Mouse (Mus musculus): ENCODE measurements around the gene Lrsam1. TPM values are rescaled to one million over a fixed set of nuclear protein-coding genes. Genes with fewer than 3 reads are reported as not detected.
A peak's percentile ranks its signal among the peaks of the same experiment; 100 is the strongest.

Gene Lrsam1
- polyA plus RNA-seq, 1 experiment from 2014 or later, result 10.7 TPM

DNA sequence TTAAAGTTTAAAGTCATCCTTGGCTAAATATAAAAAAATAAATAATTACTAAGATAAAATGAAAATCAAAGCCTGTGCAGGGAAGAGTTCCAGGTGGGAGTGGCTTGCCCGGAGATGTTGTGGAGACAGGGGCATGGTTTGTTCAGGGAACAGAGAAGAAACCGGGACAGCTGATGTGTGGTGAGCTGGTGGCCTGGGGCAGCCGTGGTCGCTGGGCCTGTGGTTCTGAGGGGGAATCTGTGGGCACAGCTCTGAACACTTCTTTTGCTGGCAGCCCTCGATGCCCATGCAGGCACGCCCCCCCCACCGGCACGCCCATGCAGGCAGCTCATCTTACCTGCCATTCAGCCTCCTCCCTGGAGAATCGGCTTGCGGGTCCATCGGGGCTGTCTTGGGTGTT, 14.0 kb downstream of the Lrsam1 start:
- WGBS, result 89% methylated on average over 11 of the region's 11 CpGs
- Histone ChIP-seq H3K36me3 (ENCODE audit: control insufficient read depth, insufficient read depth, low read length) (no peaks in the 10 kb centered on the region; the same call in 1 of the 2 replicates), H3K4me1 (replicated peaks; ENCODE audit: control insufficient read depth, insufficient read depth, low read length) (no peaks in the 10 kb centered on the region), H3K4me3 (ENCODE audit: low read depth, low read length) (no peak overlapping the region), H3K27me3 (ENCODE audit: control insufficient read depth, insufficient read depth, low read length) (no peaks in the 10 kb centered on the region), H3K4me2 (ENCODE audit: low read depth, low read length, severe bottlenecking) (no peak overlapping the region), H3K27ac (ENCODE audit: low read depth, low read length) (no peak overlapping the region), H3K9ac (ENCODE audit: low read length) (no peak overlapping the region), H3K9me3 (ENCODE audit: control insufficient read depth, low read length) (no peaks in the 10 kb centered on the region)
- ATAC-seq (replicated peaks; ENCODE audit: low FRiP score) (no peak), DNase-seq (ENCODE audit: low spot score) (no peak)

DNA sequence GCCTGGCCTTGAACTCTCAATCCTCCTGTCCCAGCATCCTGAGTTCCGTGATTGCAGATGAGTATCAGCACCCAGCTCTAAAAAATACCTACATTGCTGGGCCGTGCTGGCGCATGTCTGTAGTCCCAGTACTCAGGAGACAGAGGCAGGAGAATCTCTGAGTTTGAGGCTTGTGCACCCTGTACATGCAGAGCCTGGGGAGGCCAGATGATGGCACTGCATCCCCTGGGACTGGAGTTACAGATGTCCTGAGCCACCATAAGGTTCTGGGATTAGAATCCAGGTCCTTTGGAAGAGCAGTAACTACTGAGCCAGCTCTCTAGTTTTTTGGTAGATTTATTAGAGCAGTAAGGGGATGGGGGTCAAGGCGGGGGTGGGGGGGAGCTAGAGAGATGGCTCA, 20.9 kb downstream of the Lrsam1 start:
- WGBS, result 95% methylated on average over 4 of the region's 4 CpGs
- ATAC-seq (replicated peaks; ENCODE audit: low FRiP score) (no peak), DNase-seq (ENCODE audit: low spot score) (no peak)
- Histone ChIP-seq H3K9ac (ENCODE audit: low read length) (no peak overlapping the region), H3K4me3 (ENCODE audit: low read depth, low read length) (no peak overlapping the region), H3K36me3 (ENCODE audit: control insufficient read depth, insufficient read depth, low read length) (no peaks in the 10 kb centered on the region; the same call in 1 of the 2 replicates), H3K9me3 (ENCODE audit: control insufficient read depth, low read length) (no peaks in the 10 kb centered on the region), H3K27me3 (ENCODE audit: control insufficient read depth, insufficient read depth, low read length) (no peaks in the 10 kb centered on the region), H3K4me1 (replicated peaks; ENCODE audit: control insufficient read depth, insufficient read depth, low read length) (no peaks in the 10 kb centered on the region), H3K4me2 (ENCODE audit: low read depth, low read length, severe bottlenecking) (no peak overlapping the region), H3K27ac (ENCODE audit: low read depth, low read length) (no peak overlapping the region)

DNA sequence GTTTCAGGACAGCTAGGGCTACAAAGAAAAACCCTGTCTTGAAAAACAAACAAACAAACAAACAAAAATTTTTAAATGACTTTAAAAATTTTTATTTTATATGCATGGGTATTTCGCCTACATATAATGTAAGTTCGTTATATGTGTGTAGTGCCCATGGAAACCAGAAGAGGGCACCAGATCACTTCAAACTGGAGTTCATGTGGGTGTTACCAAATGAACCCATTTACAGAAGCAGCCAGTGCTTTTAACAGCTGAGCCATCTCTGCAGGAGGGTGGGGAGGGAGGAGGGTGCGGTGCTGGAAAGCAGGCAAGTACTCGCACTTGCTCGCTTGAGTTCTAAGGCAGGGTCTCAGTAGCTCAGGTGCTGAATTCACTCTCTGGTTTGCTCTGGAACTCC, 22.0 kb downstream of the Lrsam1 start:
- H3K27ac ChIP-seq (ENCODE audit: low read depth, low read length), result no peak overlapping the region
- no peak overlapping the region for H3K9ac ChIP-seq (ENCODE audit: low read length)
- H3K4me1 ChIP-seq (replicated peaks; ENCODE audit: control insufficient read depth, insufficient read depth, low read length), result no peaks in the 10 kb centered on the region
- H3K27me3 ChIP-seq (ENCODE audit: control insufficient read depth, insufficient read depth, low read length), result no peaks in the 10 kb centered on the region
- ATAC-seq (replicated peaks; ENCODE audit: low FRiP score) (no peak), DNase-seq (ENCODE audit: low spot score) (no peak)
- H3K9me3 ChIP-seq (ENCODE audit: control insufficient read depth, low read length), result no peaks in the 10 kb centered on the region
- no peak overlapping the region for H3K4me2 ChIP-seq (ENCODE audit: low read depth, low read length, severe bottlenecking)
- 64% methylated on average over 5 of the region's 5 CpGs for WGBS
- H3K4me3 ChIP-seq (ENCODE audit: low read depth, low read length), result no peak overlapping the region
- no peaks in the 10 kb centered on the region; the same call in 1 of the 2 replicates for H3K36me3 ChIP-seq (ENCODE audit: control insufficient read depth, insufficient read depth, low read length)

DNA sequence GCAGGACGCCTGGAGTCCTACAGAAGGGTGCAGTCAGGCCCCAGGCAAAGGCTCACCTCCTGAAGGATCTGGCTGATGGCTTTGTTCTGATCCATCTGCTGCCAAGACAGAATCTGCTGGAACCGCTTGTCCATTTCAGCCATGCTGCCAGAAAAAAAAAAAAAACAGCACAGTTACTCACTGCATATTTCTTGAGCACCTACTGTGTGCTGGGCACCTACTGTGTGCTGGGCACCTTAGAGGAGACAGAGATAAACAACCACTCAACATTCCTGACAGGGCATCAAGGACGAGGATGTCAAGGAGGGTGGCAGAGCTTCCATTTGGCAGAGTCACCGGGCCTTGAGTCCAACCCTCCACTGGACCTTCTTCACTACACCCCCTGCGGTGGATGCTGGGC, 22.7 kb downstream of the Lrsam1 start:
- Histone ChIP-seq H3K36me3 (ENCODE audit: control insufficient read depth, insufficient read depth, low read length) (no peaks in the 10 kb centered on the region; the same call in 1 of the 2 replicates), H3K4me1 (replicated peaks; ENCODE audit: control insufficient read depth, insufficient read depth, low read length) (no peaks in the 10 kb centered on the region), H3K27ac (ENCODE audit: low read depth, low read length) (no peak overlapping the region), H3K9me3 (ENCODE audit: control insufficient read depth, low read length) (no peaks in the 10 kb centered on the region), H3K9ac (ENCODE audit: low read length) (no peak overlapping the region), H3K4me2 (ENCODE audit: low read depth, low read length, severe bottlenecking) (no peak overlapping the region), H3K4me3 (ENCODE audit: low read depth, low read length) (no peak overlapping the region), H3K27me3 (ENCODE audit: control insufficient read depth, insufficient read depth, low read length) (no peaks in the 10 kb centered on the region)
- ATAC-seq (replicated peaks; ENCODE audit: low FRiP score), result no peak
- DNase-seq (ENCODE audit: low spot score), result no peak
- WGBS, result 91% methylated on average over 5 of the region's 5 CpGs

DNA sequence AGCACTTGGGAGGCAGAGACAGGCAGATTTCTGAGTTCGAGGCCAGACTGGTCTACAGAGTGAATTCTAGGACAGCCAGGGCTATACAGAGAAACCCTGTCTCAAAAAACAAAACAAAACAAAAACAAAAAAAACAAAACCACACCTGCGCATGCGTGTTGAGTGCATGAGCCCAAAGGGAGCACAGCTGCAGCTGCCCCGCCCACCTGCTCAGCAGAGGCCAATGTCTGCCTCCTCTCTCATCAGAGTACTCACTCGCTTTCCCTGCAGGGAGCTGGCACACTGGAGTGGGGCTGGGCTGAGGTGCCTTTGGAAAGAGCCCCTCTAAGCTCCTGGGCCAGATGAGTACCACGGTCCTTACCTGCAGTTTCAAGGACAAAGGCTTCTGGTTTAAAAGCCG, 29.7 kb downstream of the Lrsam1 start:
- DNase-seq (ENCODE audit: low spot score) (no peak), ATAC-seq (replicated peaks; ENCODE audit: low FRiP score) (no peak)
- H3K27ac ChIP-seq (ENCODE audit: low read depth, low read length), result no peak overlapping the region
- H3K9me3 ChIP-seq (ENCODE audit: control insufficient read depth, low read length), result no peaks in the 10 kb centered on the region
- no peaks in the 10 kb centered on the region; the same call in 1 of the 2 replicates for H3K4me1 ChIP-seq (replicated peaks; ENCODE audit: control insufficient read depth, insufficient read depth, low read length)
- H3K9ac ChIP-seq (ENCODE audit: low read length), result no peak overlapping the region
- no peaks in the 10 kb centered on the region for H3K36me3 ChIP-seq (ENCODE audit: control insufficient read depth, insufficient read depth, low read length)
- H3K27me3 ChIP-seq (ENCODE audit: control insufficient read depth, insufficient read depth, low read length), result no peaks in the 10 kb centered on the region
- H3K4me2 ChIP-seq (ENCODE audit: low read depth, low read length, severe bottlenecking), result no peak overlapping the region
- no peak overlapping the region for H3K4me3 ChIP-seq (ENCODE audit: low read depth, low read length)
- WGBS, result 77% methylated on average over 7 of the region's 7 CpGs

DNA sequence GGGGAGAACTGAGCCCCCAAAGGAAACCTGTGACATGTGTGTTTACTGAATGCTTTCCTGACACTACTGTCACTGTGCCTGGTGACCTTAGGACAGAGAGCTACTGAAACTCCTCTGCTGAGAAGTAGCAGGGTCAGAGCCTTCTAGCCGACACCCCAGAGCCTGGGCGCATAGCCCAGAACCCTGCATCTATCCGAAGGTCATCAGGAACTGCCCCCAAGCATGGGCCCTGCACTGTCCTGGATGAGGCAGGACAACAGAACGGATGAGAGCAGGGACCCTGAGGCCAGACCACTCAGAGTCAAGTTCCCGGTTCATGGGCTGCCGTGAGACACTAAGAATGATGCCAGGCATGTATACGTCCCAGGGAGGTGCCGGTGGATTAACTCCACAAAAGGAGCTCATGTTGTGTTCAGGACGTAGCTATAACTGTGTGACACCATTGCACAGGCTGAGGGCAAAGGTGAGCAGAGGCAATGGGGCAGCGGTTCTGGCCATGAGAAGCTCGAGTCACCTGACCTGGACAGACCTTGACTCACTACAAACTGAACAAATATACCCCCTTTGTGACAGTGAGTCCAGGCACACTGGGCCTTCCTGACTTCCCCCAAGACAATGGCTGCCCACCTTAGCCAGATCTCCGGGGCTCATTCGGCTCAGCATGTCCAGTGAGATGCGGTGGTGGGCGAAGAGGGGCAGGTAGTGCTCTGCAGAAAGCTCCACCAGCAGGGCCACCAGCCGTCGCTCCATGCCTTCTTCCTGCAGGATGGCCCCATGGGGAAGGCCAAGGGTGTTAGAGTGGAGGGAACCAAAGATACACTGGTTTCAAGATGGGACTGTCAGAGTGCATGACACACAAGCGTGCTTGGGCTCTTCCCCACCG, 32.2 kb downstream of the Lrsam1 start:
- Histone ChIP-seq H3K9me3 (ENCODE audit: control insufficient read depth, low read length) (no peaks in the 10 kb centered on the region), H3K9ac (ENCODE audit: low read length) (no peak overlapping the region), H3K27ac (ENCODE audit: low read depth, low read length) (no peak overlapping the region), H3K4me1 (replicated peaks; ENCODE audit: control insufficient read depth, insufficient read depth, low read length) (no peaks in the 10 kb centered on the region; the same call in 1 of the 2 replicates), H3K4me3 (ENCODE audit: low read depth, low read length) (no peak overlapping the region), H3K36me3 (ENCODE audit: control insufficient read depth, insufficient read depth, low read length) (no peaks in the 10 kb centered on the region), H3K4me2 (ENCODE audit: low read depth, low read length, severe bottlenecking) (no peak overlapping the region), H3K27me3 (ENCODE audit: control insufficient read depth, insufficient read depth, low read length) (no peaks in the 10 kb centered on the region)
- ATAC-seq (replicated peaks; ENCODE audit: low FRiP score) (no peak), DNase-seq (ENCODE audit: low spot score) (no peak)
- WGBS, result 86% methylated on average over 19 of the region's 19 CpGs

DNA sequence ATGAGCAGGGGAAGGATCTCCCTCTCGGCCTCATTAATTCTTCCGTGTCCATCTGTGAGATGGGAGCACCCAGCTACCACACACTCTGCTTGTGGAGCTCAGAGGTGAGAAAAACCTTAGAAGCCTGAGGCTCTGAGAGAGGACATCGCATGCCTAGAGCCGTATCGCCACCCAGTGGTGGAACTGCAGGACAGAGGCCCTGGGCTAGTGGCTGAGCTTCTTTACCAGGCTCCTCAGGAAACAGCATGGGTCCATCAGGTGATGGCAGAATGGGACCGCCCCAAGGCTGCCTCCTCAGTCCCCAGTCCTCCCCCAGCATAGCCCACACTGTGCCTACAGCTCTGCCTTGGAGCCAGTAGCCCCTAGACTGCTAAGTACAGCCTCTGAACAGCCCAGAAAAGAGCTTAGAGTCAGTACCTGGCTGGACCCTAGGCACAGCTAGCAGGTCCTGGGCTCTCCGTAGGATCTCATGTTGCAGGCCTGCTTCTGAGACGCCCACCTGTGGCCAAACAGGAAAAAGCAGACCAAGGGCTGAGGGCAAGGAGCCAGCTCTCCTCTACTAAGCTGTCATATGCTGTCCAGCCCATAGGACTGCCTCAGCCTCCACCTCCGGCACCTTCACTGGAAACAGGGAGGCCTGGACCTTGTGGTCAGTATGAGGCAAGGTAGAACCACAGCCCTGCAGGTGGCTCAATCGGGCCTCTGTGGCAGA, 33.0 kb downstream of the Lrsam1 start:
- WGBS, result 29% methylated on average over 10 of the region's 10 CpGs
- no peak overlapping the region for H3K27ac ChIP-seq (ENCODE audit: low read depth, low read length)
- peak; percentile 36 for ATAC-seq (replicated peaks; ENCODE audit: low FRiP score)

DNA sequence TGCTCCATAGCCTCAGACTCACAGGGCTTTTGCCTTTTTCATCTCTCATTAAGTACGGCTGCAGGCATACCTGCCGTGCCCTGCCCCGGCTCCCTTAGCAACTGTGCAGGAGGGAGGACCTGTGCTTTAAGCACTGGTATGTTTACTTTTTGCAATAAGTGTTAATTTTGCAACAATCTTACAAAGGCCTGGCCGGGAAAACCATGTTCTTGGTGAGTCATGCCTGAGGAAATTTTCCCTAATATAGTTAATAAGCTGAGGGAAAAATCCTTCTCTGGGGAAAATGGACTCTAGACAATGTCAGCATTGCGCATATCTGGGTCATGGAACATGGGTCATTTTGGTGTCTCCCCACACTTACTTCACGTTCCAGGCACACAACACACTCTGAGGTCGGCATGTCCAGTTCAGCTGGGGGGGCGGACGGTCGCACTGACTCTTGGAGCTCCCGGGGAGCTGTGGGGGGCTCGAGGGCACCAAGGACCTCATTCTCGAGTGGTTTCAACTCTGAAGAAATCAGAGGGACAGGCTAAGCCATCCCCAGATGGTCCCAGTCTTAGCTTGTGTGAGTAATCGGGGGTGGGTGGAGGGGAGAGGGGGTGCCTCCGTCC, 33.7 kb downstream of the Lrsam1 start:
- Histone ChIP-seq H3K27me3 (ENCODE audit: control insufficient read depth, insufficient read depth, low read length) (no peaks in the 10 kb centered on the region), H3K4me2 (ENCODE audit: low read depth, low read length, severe bottlenecking) (no peak overlapping the region), H3K9me3 (ENCODE audit: control insufficient read depth, low read length) (no peaks in the 10 kb centered on the region), H3K4me1 (replicated peaks; ENCODE audit: control insufficient read depth, insufficient read depth, low read length) (no peaks in the 10 kb centered on the region; the same call in 1 of the 2 replicates), H3K4me3 (ENCODE audit: low read depth, low read length) (no peak overlapping the region), H3K27ac (ENCODE audit: low read depth, low read length) (no peak overlapping the region), H3K9ac (ENCODE audit: low read length) (no peak overlapping the region), H3K36me3 (ENCODE audit: control insufficient read depth, insufficient read depth, low read length) (no peaks in the 10 kb centered on the region; the same call in 1 of the 2 replicates)
- 80% methylated on average over 15 of the region's 15 CpGs for WGBS
- ATAC-seq (replicated peaks; ENCODE audit: low FRiP score), result no peak
- DNase-seq (ENCODE audit: low spot score), result no peak

More for the DNA sequence above, 33.0 kb downstream of the Lrsam1 start:
- peak; percentile 84 for DNase-seq (ENCODE audit: low spot score)
- H3K9me3 ChIP-seq (ENCODE audit: control insufficient read depth, low read length), result no peaks in the 10 kb centered on the region
- no peaks in the 10 kb centered on the region for H3K36me3 ChIP-seq (ENCODE audit: control insufficient read depth, insufficient read depth, low read length)
- H3K27me3 ChIP-seq (ENCODE audit: control insufficient read depth, insufficient read depth, low read length), result no peaks in the 10 kb centered on the region
- H3K9ac ChIP-seq (ENCODE audit: low read length), result no peak overlapping the region
- H3K4me3 ChIP-seq (ENCODE audit: low read depth, low read length), result no peak overlapping the region
- H3K4me2 ChIP-seq (ENCODE audit: low read depth, low read length, severe bottlenecking), result no peak overlapping the region
- no peaks in the 10 kb centered on the region; the same call in 1 of the 2 replicates for H3K4me1 ChIP-seq (replicated peaks; ENCODE audit: control insufficient read depth, insufficient read depth, low read length)

Data from forebrain, embryonic 11.5 days (tissue).